Comparison of ENCODE assay signal across 9 mouse cellular contexts in the genomic region with DNA sequence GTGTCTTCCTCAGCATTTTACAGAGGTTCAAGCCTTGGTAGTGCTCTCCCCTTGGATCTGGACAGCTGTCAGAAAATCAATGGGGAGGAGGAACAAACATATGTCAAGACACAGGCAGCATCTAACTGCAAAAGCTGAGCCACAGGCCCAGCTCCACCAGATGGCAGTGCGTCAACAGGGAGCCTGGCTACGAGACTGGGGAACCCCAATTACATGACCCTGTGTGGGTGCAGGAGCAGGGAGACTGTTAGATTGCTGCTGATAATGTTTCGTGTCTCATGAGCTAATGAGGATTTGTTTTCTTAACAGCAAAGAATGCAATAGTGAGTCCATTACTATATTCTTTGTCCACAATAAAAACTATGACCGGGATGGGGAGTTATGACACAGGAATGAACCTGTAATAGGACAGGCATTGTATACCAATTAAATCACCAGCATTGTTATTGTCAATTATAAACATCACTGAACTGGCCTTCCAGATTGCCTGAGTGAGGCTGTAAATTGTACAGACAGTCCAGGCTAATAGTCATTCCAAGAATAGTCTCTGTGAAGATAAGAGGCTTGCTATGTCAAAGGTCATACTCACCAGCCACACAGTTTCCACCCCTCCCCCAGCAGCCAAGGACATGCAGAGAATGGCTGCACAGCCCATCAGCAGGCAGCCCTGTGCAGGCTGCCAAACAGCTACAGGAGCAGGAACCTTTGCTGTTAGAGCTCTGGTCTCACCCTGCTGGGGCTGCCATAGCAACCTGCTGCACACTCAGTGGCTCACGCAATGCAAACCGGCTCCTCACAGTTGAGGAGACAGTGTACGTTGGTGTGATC. TPM values are rescaled to one million over a fixed set of nuclear protein-coding genes. Genes with fewer than 3 reads are reported as not detected.
A peak's percentile ranks its signal among the peaks of the same experiment; 100 is the strongest.
DNase-seq lines count a peak whose midpoint lies in the region; ATAC-seq lines count a peak whose summit lies in the region.
"Had no signal": no experiment of that assay in that cellular context is flagged by ENCODE, and none has a peak within 500 bp of the region (broad histone marks: within the 10 kb centered on the region; RNA-seq: fewer than 3 reads in every experiment).

No protein-coding gene starts in this region.

- DNase-seq in ZHBTc4 (ENCODE audit: low read depth, low spot score) (peak; percentile 71), MN1 (ENCODE audit: low spot score) (no peak)
- DNase-seq in cerebellum, postnatal 36 days = peak; percentile 45 to 52
- peak; percentile 63 for DNase-seq in gastrocnemius, postnatal 10 days
- peak; percentile 81 for DNase-seq in intestine, embryonic 14.5 days (ENCODE audit: low spot score)
- DNase-seq in left cerebral cortex, adult 18-20 months (ENCODE audit: low spot score in 2 of 2) = peak; percentile 63 to 67
- peak; percentile 31 for DNase-seq in lung, postnatal 25 days (ENCODE audit: low spot score)
- DNase-seq in right cerebral cortex, adult 2 months (ENCODE audit: low spot score in 2 of 2) = peak; percentile 76 to 81

- H3K4me3 ChIP-seq in intestine, embryonic 14.5 days (ENCODE audit: low read depth, low read length) = no peak overlapping the region
- H3K4me3 ChIP-seq: embryonic facial prominence, embryonic 13.5 days had no signal

- 2% methylated on average over 7 of the region's 7 CpGs for WGBS in intestine, embryonic 14.5 days

- H3K9me3 ChIP-seq in intestine, embryonic 14.5 days (ENCODE audit: control insufficient read depth, low read length) = no peaks in the 10 kb centered on the region
- H3K9me3 ChIP-seq: embryonic facial prominence, embryonic 13.5 days had no signal

- peaks cover 10% of the 10 kb centered on the region for H3K4me1 ChIP-seq in intestine, embryonic 14.5 days (replicated peaks; ENCODE audit: control insufficient read depth, insufficient read depth, low read length)

- H3K36me3 ChIP-seq in intestine, embryonic 14.5 days (ENCODE audit: control insufficient read depth, insufficient read depth, low read length) = no peaks in the 10 kb centered on the region
- H3K36me3 ChIP-seq: embryonic facial prominence, embryonic 13.5 days had no signal

- ATAC-seq in intestine, embryonic 14.5 days (replicated peaks; ENCODE audit: low FRiP score, low TSS enrichment, low read depth) = peak; percentile 86

- no peak overlapping the region for H3K9ac ChIP-seq in intestine, embryonic 14.5 days (ENCODE audit: low read length)
- H3K9ac ChIP-seq: embryonic facial prominence, embryonic 13.5 days had no signal

- no peak overlapping the region for H3K27ac ChIP-seq in intestine, embryonic 14.5 days (ENCODE audit: low read depth)
- H3K27ac ChIP-seq: embryonic facial prominence, embryonic 13.5 days had no signal

- H3K4me2 ChIP-seq in intestine, embryonic 14.5 days (ENCODE audit: low read length) = no peak overlapping the region
- H3K4me2 ChIP-seq: embryonic facial prominence, embryonic 13.5 days had no signal

- H3K27me3 ChIP-seq in intestine, embryonic 14.5 days (replicated peaks; ENCODE audit: control insufficient read depth, insufficient read depth, low read length) = no peaks in the 10 kb centered on the region
- H3K27me3 ChIP-seq: embryonic facial prominence, embryonic 13.5 days had no signal

RNA-seq across cellular contexts. Expression of gene Barx2, which starts 58.8 kb away (rescaled TPM):
- total RNA-seq in gastrocnemius, postnatal 10 days (2021) = 10 to 100 TPM; 10.5 to 10.7 TPM
- polyA plus RNA-seq in intestine, embryonic 14.5 days (2014; fragmentation: Nextera tagmentation; extraction: Ambion mirVana) = 0.12 TPM in 2 replicates
- 1 to 10 TPM; 4.0 to 5.0 TPM for total RNA-seq in left cerebral cortex, adult 18-20 months (2021)
